ENCODE assay signal across 27 mouse cellular contexts in genomic region chr8:122482448-122482847, GRCm38 (mm10). TPM values are rescaled to one million over a fixed set of nuclear protein-coding genes. Genes with fewer than 3 reads are reported as not detected.
DNase-seq lines count a peak whose midpoint lies in the region; ATAC-seq and TF ChIP-seq lines count a peak whose summit lies in the region.
"Had no signal": no experiment of that assay in that cellular context is flagged by ENCODE, and none has a peak within 500 bp of the region (broad histone marks: within the 10 kb centered on the region; RNA-seq: fewer than 3 reads in every experiment).

No protein-coding gene starts in this region.

- H3K4me1 ChIP-seq in hindbrain, postnatal 0 days (ENCODE audit: insufficient read depth, low read length) = no peaks in the 10 kb centered on the region
- H3K4me1 ChIP-seq in hindbrain, embryonic 16.5 days (ENCODE audit: control insufficient read depth, insufficient read depth, low read depth, low read length) = peaks cover under 1% of the 10 kb centered on the region; the same call in 1 of the 2 replicates
- H3K4me1 ChIP-seq in liver, embryonic 12.5 days = peaks cover 7% of the 10 kb centered on the region
- H3K4me1 ChIP-seq in midbrain, embryonic 14.5 days (ENCODE audit: control insufficient read depth, insufficient read depth, low read length) = no peaks in the 10 kb centered on the region
- 0 out of 2 replicates have a peak, but pooled peaks cover under 1% of the 10 kb centered on the region for H3K4me1 ChIP-seq in midbrain, embryonic 13.5 days (replicated peaks)
- H3K4me1 ChIP-seq: embryonic facial prominence, embryonic 12.5 days; forebrain, embryonic 13.5 days; forebrain, embryonic 15.5 days had no signal

- peak; percentile 3; the same call in 1 of the 2 replicates for ATAC-seq in hindbrain, postnatal 0 days
- no peak for ATAC-seq in hindbrain, embryonic 16.5 days
- ATAC-seq in liver, embryonic 12.5 days = 0 out of 2 replicates have a peak, but pooled peaks have one; percentile 12
- ATAC-seq in midbrain, embryonic 14.5 days (ENCODE audit: low FRiP score, low TSS enrichment) = 0 out of 2 replicates have a peak, but pooled peaks have one; percentile 17
- ATAC-seq in midbrain, embryonic 13.5 days = no peak
- ATAC-seq: activated CD4-positive, CD25-positive, alpha-beta regulatory T cell, adult 4 months; CD4-positive, CD25-positive, alpha-beta regulatory T cell, adult 4 months; forebrain, embryonic 13.5 days; Patski had no signal

- no peak overlapping the region for H3K27ac ChIP-seq in hindbrain, postnatal 0 days
- H3K27ac ChIP-seq in hindbrain, embryonic 16.5 days (ENCODE audit: low read depth, low read length) = no peak overlapping the region
- no peak overlapping the region for H3K27ac ChIP-seq in liver, embryonic 12.5 days
- no peak overlapping the region for H3K27ac ChIP-seq in midbrain, embryonic 14.5 days (replicated peaks; ENCODE audit: low read depth, low read length)
- H3K27ac ChIP-seq in midbrain, embryonic 13.5 days = no peak overlapping the region
- H3K27ac ChIP-seq: embryonic facial prominence, embryonic 10.5 days; embryonic facial prominence, embryonic 12.5 days; forebrain, embryonic 13.5 days; forebrain, embryonic 15.5 days had no signal

- 93% methylated on average over 8 of the region's 8 CpGs for WGBS in hindbrain, postnatal 0 days
- 94% methylated on average over 8 of the region's 8 CpGs for WGBS in hindbrain, embryonic 16.5 days
- WGBS in liver, embryonic 12.5 days (ENCODE audit: insufficient replicate concordance) = 90% methylated on average over 8 of the region's 8 CpGs
- WGBS in midbrain, embryonic 14.5 days = 97% methylated on average over 8 of the region's 8 CpGs
- 94% methylated on average over 8 of the region's 8 CpGs for WGBS in midbrain, embryonic 13.5 days

- no peak overlapping the region for H3K4me3 ChIP-seq in hindbrain, postnatal 0 days (ENCODE audit: low read length)
- no peak overlapping the region for H3K4me3 ChIP-seq in hindbrain, embryonic 16.5 days (ENCODE audit: low read length)
- no peak overlapping the region for H3K4me3 ChIP-seq in liver, embryonic 12.5 days
- H3K4me3 ChIP-seq in midbrain, embryonic 14.5 days (replicated peaks; ENCODE audit: low read depth, low read length) = no peak overlapping the region
- H3K4me3 ChIP-seq in midbrain, embryonic 13.5 days (replicated peaks) = no peak overlapping the region
- H3K4me3 ChIP-seq: embryonic facial prominence, embryonic 10.5 days; embryonic facial prominence, embryonic 12.5 days; forebrain, embryonic 13.5 days; forebrain, embryonic 15.5 days had no signal

- H3K36me3 ChIP-seq in hindbrain, postnatal 0 days (ENCODE audit: insufficient read depth, low read length) = peaks cover 45% of the 10 kb centered on the region
- peaks cover 51% of the 10 kb centered on the region for H3K36me3 ChIP-seq in hindbrain, embryonic 16.5 days (ENCODE audit: control insufficient read depth, insufficient read depth, low read length)
- peaks cover 100% of the 10 kb centered on the region for H3K36me3 ChIP-seq in liver, embryonic 12.5 days
- H3K36me3 ChIP-seq in midbrain, embryonic 14.5 days (ENCODE audit: control insufficient read depth, insufficient read depth, low read length) = peaks cover 65% of the 10 kb centered on the region
- H3K36me3 ChIP-seq in midbrain, embryonic 13.5 days = peaks cover 73% of the 10 kb centered on the region

- H3K9me3 ChIP-seq in hindbrain, postnatal 0 days (ENCODE audit: low read length) = no peaks in the 10 kb centered on the region
- no peaks in the 10 kb centered on the region for H3K9me3 ChIP-seq in hindbrain, embryonic 16.5 days (ENCODE audit: control insufficient read depth, low read length)
- H3K9me3 ChIP-seq in liver, embryonic 12.5 days (replicated peaks) = no peaks in the 10 kb centered on the region
- H3K9me3 ChIP-seq in midbrain, embryonic 14.5 days (ENCODE audit: control insufficient read depth, low read length) = no peaks in the 10 kb centered on the region
- H3K9me3 ChIP-seq in midbrain, embryonic 13.5 days = no peaks in the 10 kb centered on the region
- H3K9me3 ChIP-seq: embryonic facial prominence, embryonic 12.5 days; forebrain, embryonic 13.5 days; forebrain, embryonic 15.5 days had no signal

- peak; percentile 19 for DNase-seq in cerebellum, adult 9-11 months
- no peak for DNase-seq in cerebellum, postnatal 10 days
- DNase-seq in hindbrain, postnatal 0 days (ENCODE audit: low spot score) = no peak
- no peak for DNase-seq in liver
- DNase-seq in midbrain, embryonic 14.5 days = no peak
- DNase-seq: adrenal gland, adult 8-10 months; adrenal gland, postnatal 14 days; adrenal gland, postnatal 36 days; B cell, adult 2 months; cerebellum, adult 11-12 months; cerebellum, adult 2 months; cerebellum, adult 9-10 months; cerebellum, postnatal 25 days had no signal

- TF ChIP-seq CTCF in hindbrain, postnatal 0 days (IDR thresholded peaks at IDR 0.05; ENCODE audit: low read depth) = no peak

- no peak overlapping the region for H3K9ac ChIP-seq in hindbrain, postnatal 0 days (replicated peaks; ENCODE audit: low read length)
- no peak overlapping the region for H3K9ac ChIP-seq in hindbrain, embryonic 16.5 days (ENCODE audit: low read depth, low read length)
- no peak overlapping the region for H3K9ac ChIP-seq in liver, embryonic 12.5 days
- H3K9ac ChIP-seq in midbrain, embryonic 14.5 days (replicated peaks; ENCODE audit: low read length) = no peak overlapping the region
- no peak overlapping the region for H3K9ac ChIP-seq in midbrain, embryonic 13.5 days (replicated peaks)
- H3K9ac ChIP-seq: embryonic facial prominence, embryonic 12.5 days; forebrain, embryonic 13.5 days; forebrain, embryonic 15.5 days had no signal

- no peak overlapping the region for H3K4me2 ChIP-seq in hindbrain, postnatal 0 days (ENCODE audit: low read depth, low read length)
- H3K4me2 ChIP-seq in hindbrain, embryonic 16.5 days (ENCODE audit: low read length) = no peak overlapping the region
- H3K4me2 ChIP-seq in liver, embryonic 12.5 days = no peak overlapping the region
- H3K4me2 ChIP-seq in midbrain, embryonic 14.5 days (ENCODE audit: low read length) = no peak overlapping the region
- no peak overlapping the region for H3K4me2 ChIP-seq in midbrain, embryonic 13.5 days (replicated peaks)
- H3K4me2 ChIP-seq: embryonic facial prominence, embryonic 12.5 days; forebrain, embryonic 13.5 days; forebrain, embryonic 15.5 days had no signal

- no peaks in the 10 kb centered on the region for H3K27me3 ChIP-seq in hindbrain, postnatal 0 days (ENCODE audit: insufficient read depth, low read length)
- no peaks in the 10 kb centered on the region for H3K27me3 ChIP-seq in hindbrain, embryonic 16.5 days (replicated peaks; ENCODE audit: control insufficient read depth, insufficient read depth, low read length)
- no peaks in the 10 kb centered on the region for H3K27me3 ChIP-seq in liver, embryonic 12.5 days (replicated peaks)
- H3K27me3 ChIP-seq in midbrain, embryonic 14.5 days (ENCODE audit: control insufficient read depth, insufficient read depth, low read length) = no peaks in the 10 kb centered on the region
- no peaks in the 10 kb centered on the region for H3K27me3 ChIP-seq in midbrain, embryonic 13.5 days
- H3K27me3 ChIP-seq: CH12.LX; embryonic facial prominence, embryonic 12.5 days; forebrain, embryonic 13.5 days; forebrain, embryonic 15.5 days; Patski had no signal

RNA-seq across cellular contexts. Expression of gene Ctu2, which starts 6.5 kb away (rescaled TPM):
- total RNA-seq in hindbrain, postnatal 0 days (2014; rRNA removed) = 39.9 and 49.8 TPM in 2 replicates
- 85.4 and 93.6 TPM in 2 replicates for polyA plus RNA-seq in hindbrain, postnatal 0 days (2015; fragmentation: Nextera tagmentation; extraction: Ambion mirVana)
- 78.5 and 85.1 TPM in 2 replicates for polyA plus RNA-seq in hindbrain, embryonic 16.5 days (2015; fragmentation: Nextera tagmentation; extraction: Ambion mirVana)
- polyA plus RNA-seq in liver, embryonic 12.5 days (2016; fragmentation: Nextera tagmentation; extraction: Ambion mirVana) = 37.1 and 38.7 TPM in 2 replicates
- polyA plus RNA-seq in midbrain, embryonic 14.5 days (2014; fragmentation: Nextera tagmentation; extraction: Ambion mirVana) = 80.6 and 93.1 TPM in 2 replicates
- 73.0 and 80.7 TPM in 2 replicates for polyA plus RNA-seq in midbrain, embryonic 13.5 days (2015; fragmentation: Nextera tagmentation; extraction: Ambion mirVana)

RNA-seq across cellular contexts. Expression of gene Rnf166, which starts 6.6 kb away (rescaled TPM):
- total RNA-seq in hindbrain, postnatal 0 days (2014; rRNA removed) = 37.4 and 48.8 TPM in 2 replicates
- 22.6 and 27.0 TPM in 2 replicates for polyA plus RNA-seq in hindbrain, postnatal 0 days (2015; fragmentation: Nextera tagmentation; extraction: Ambion mirVana)
- 30.9 and 32.5 TPM in 2 replicates for polyA plus RNA-seq in hindbrain, embryonic 16.5 days (2015; fragmentation: Nextera tagmentation; extraction: Ambion mirVana)
- polyA plus RNA-seq in liver, embryonic 12.5 days (2016; fragmentation: Nextera tagmentation; extraction: Ambion mirVana) = 16.6 and 17.3 TPM in 2 replicates
- 33.7 and 34.4 TPM in 2 replicates for polyA plus RNA-seq in midbrain, embryonic 14.5 days (2014; fragmentation: Nextera tagmentation; extraction: Ambion mirVana)
- polyA plus RNA-seq in midbrain, embryonic 13.5 days (2015; fragmentation: Nextera tagmentation; extraction: Ambion mirVana) = 37.8 and 38.1 TPM in 2 replicates

RNA-seq across cellular contexts. Expression of gene Snai3, which starts 21.9 kb away (rescaled TPM):
- not detected in 2 replicates for total RNA-seq in hindbrain, postnatal 0 days (2014; rRNA removed)
- not detected in 2 replicates for polyA plus RNA-seq in hindbrain, postnatal 0 days (2015; fragmentation: Nextera tagmentation; extraction: Ambion mirVana)
- polyA plus RNA-seq in hindbrain, embryonic 16.5 days (2015; fragmentation: Nextera tagmentation; extraction: Ambion mirVana) = 0.12 TPM in 1 of 2 replicates, not detected in the other
- 0.18 and 0.36 TPM in 2 replicates for polyA plus RNA-seq in liver, embryonic 12.5 days (2016; fragmentation: Nextera tagmentation; extraction: Ambion mirVana)
- polyA plus RNA-seq in midbrain, embryonic 14.5 days (2014; fragmentation: Nextera tagmentation; extraction: Ambion mirVana) = not detected in 2 replicates
- not detected in 2 replicates for polyA plus RNA-seq in midbrain, embryonic 13.5 days (2015; fragmentation: Nextera tagmentation; extraction: Ambion mirVana)
- total RNA-seq: adrenal gland, adult 18-20 months; adrenal gland, adult 8-10 months; adrenal gland, postnatal 14 days; adrenal gland, postnatal 36 days; G1E had no signal
- polyA plus RNA-seq: forebrain, embryonic 11.5 days; forebrain, embryonic 15.5 days; G1E had no signal

RNA-seq across cellular contexts. Expression of gene Mvd, which starts 39.2 kb away (rescaled TPM):
- 67.1 and 89.6 TPM in 2 replicates for total RNA-seq in hindbrain, postnatal 0 days (2014; rRNA removed)
- polyA plus RNA-seq in hindbrain, postnatal 0 days (2015; fragmentation: Nextera tagmentation; extraction: Ambion mirVana) = 55.2 and 55.5 TPM in 2 replicates
- 70.1 and 87.7 TPM in 2 replicates for polyA plus RNA-seq in hindbrain, embryonic 16.5 days (2015; fragmentation: Nextera tagmentation; extraction: Ambion mirVana)
- 29.3 and 31.4 TPM in 2 replicates for polyA plus RNA-seq in liver, embryonic 12.5 days (2016; fragmentation: Nextera tagmentation; extraction: Ambion mirVana)
- polyA plus RNA-seq in midbrain, embryonic 14.5 days (2014; fragmentation: Nextera tagmentation; extraction: Ambion mirVana) = 47.1 and 60.9 TPM in 2 replicates
- polyA plus RNA-seq in midbrain, embryonic 13.5 days (2015; fragmentation: Nextera tagmentation; extraction: Ambion mirVana) = 45.9 and 47.5 TPM in 2 replicates

RNA-seq across cellular contexts. Expression of gene Cyba, which starts 49.7 kb away (rescaled TPM):
- 19.6 and 30.6 TPM in 2 replicates for total RNA-seq in hindbrain, postnatal 0 days (2014; rRNA removed)
- polyA plus RNA-seq in hindbrain, postnatal 0 days (2015; fragmentation: Nextera tagmentation; extraction: Ambion mirVana) = 44.0 and 46.2 TPM in 2 replicates
- 38.3 and 41.6 TPM in 2 replicates for polyA plus RNA-seq in hindbrain, embryonic 16.5 days (2015; fragmentation: Nextera tagmentation; extraction: Ambion mirVana)
- polyA plus RNA-seq in liver, embryonic 12.5 days (2016; fragmentation: Nextera tagmentation; extraction: Ambion mirVana) = 149 and 160 TPM in 2 replicates
- 20.2 and 36.2 TPM in 2 replicates for polyA plus RNA-seq in midbrain, embryonic 14.5 days (2014; fragmentation: Nextera tagmentation; extraction: Ambion mirVana)
- 30.7 and 33.8 TPM in 2 replicates for polyA plus RNA-seq in midbrain, embryonic 13.5 days (2015; fragmentation: Nextera tagmentation; extraction: Ambion mirVana)

Comparison
In these comparisons a context has a peak if more than half of its experiments do, and no peak if none do; other contexts are left out.
1. ATAC-seq: peak in hindbrain, postnatal 0 days (single experiment), liver, embryonic 12.5 days (single experiment) and midbrain, embryonic 14.5 days (single experiment); none in hindbrain, embryonic 16.5 days (single experiment) and midbrain, embryonic 13.5 days (single experiment).